Mouse (Mus musculus) embryonic facial prominence, embryonic 13.5 days (tissue): ENCODE data around the gene Macf1. TPM values are rescaled to one million over a fixed set of nuclear protein-coding genes. Genes with fewer than 3 reads are reported as not detected.
"Not testable (repeated sequence)": the region's sequence is repeated elsewhere in the genome, so short reads cannot be mapped to it uniquely, and the experiment has no call there.

ENCODE experiments used
- ATAC-seq: fragments of 200-750 bp; cut with Nextera tagmentation; 2 replicates; pipeline ENCODE4 v1.8.0; 2017; ENCODE audit warnings: low read depth; ENCODE audit not compliant: insufficient number of reproducible peaks, insufficient read depth, low FRiP score, low TSS enrichment
- H3K27ac ChIP-seq: fragments of 300-500 bp; sonication (generic); 2 replicates; pipeline ENCODE4 v1.5.1; 2015; ENCODE audit warnings: moderate library complexity, mild to moderate bottlenecking, inconsistent platforms
- H3K27me3 ChIP-seq: fragments of 300-500 bp; sonication (generic); 2 replicates; pipeline ENCODE4 v1.6.1; 2015; ENCODE audit warnings: mild to moderate bottlenecking, inconsistent platforms
- H3K36me3 ChIP-seq: fragments of 300-500 bp; sonication (generic); 2 replicates; pipeline ENCODE4 v1.6.1; 2015; ENCODE audit warnings: mild to moderate bottlenecking, inconsistent platforms
- H3K4me1 ChIP-seq: fragments of 300-500 bp; sonication (generic); 2 replicates; pipeline ENCODE4 v1.6.1; 2015; ENCODE audit warnings: inconsistent platforms
- H3K4me2 ChIP-seq: fragments of 300-500 bp; sonication (generic); 2 replicates; pipeline ENCODE4 v1.6.1; 2015; ENCODE audit warnings: moderate library complexity, mild to moderate bottlenecking, inconsistent platforms
- H3K4me3 ChIP-seq: fragments of 300-500 bp; sonication (generic); 2 replicates; pipeline ENCODE4 v1.5.1; 2015; ENCODE audit warnings: mild to moderate bottlenecking, inconsistent platforms
- H3K9ac ChIP-seq: fragments of 300-500 bp; sonication (generic); 2 replicates; pipeline ENCODE4 v1.6.1; 2015; ENCODE audit warnings: mild to moderate bottlenecking, inconsistent platforms
- H3K9me3 ChIP-seq: fragments of 300-500 bp; sonication (generic); 2 replicates; pipeline ENCODE4 v1.6.1; 2016; ENCODE audit warnings: inconsistent platforms
- WGBS: fragments of 180-500 bp; shearing (Covaris S2); methylation state at CpG from one replicate; pipeline ENCODE4 v1.1.7; 2015; ENCODE audit warnings: mixed read lengths; 5-methylcytosine and 5-hydroxymethylcytosine counted together
- polyA plus RNA-seq: library from polyadenylated mRNA; unstranded; fragments of >200 nt; fragmentation: Nextera tagmentation; extraction: Ambion mirVana; gene quantifications from 2 replicates; pipeline ENCODE4 v1.2.1, GENCODE M21; 2015

Macf1 gene
- polyA plus RNA-seq, 1 experiment from 2014 or later = 46.3 TPM

DNA sequence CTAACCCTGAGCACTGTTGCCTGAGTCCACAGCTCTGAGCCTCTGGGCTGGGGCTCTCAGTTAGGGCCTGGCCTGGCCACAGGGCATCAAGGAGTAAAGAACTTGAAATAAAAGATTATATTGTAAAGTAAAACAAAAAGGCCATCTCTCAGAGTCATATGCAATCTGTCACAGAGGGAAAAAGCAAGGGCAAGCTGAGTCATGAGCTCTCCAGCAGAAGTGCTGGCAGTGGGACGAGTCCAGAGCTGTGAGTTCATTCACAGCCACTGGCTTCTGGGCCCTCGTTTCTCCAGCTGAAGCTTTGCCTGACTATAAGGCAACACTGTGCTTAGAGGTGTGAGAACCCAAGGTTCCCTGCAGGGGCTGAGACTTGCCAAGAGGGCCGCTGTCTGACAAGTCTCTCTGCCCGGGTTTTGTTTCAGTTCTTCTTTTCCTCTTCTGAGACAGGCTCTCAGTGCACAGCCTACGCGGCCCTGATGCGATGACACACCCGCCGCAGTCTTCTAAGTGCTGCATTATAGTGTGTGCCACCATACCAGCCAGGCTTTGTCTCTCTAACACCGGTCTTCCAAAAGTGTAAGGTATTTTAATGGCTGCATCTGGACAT, 330.8 kb downstream of the Macf1 start:
- H3K36me3 ChIP-seq = peaks cover 83% of the 10 kb centered on the region
- H3K4me2 ChIP-seq = no peak overlapping the region
- ATAC-seq = no peak
- no peaks in the 10 kb centered on the region for H3K9me3 ChIP-seq
- no peak overlapping the region for H3K4me3 ChIP-seq
- H3K27ac ChIP-seq = no peak overlapping the region
- no peaks in the 10 kb centered on the region for H3K27me3 ChIP-seq
- H3K4me1 ChIP-seq = no peaks in the 10 kb centered on the region
- no peak overlapping the region for H3K9ac ChIP-seq
- WGBS = 89% methylated on average over 10 of the region's 10 CpGs

DNA sequence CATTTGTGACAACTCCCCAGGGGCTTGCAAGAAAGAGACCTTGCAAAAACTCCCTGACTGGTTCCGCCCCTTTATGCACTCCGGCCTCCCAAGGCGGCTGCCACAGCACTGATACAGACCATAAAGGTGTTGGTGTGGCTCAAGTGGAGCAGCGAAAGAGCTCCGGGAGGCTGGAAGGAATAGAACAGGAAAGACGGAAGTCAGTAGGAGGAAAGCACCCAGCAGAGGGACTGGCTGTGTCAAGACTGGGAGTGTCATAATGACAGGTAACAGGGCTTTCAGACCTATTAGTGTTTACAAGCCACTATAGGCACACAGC, 340.7 kb downstream of the Macf1 start:
- no peaks in the 10 kb centered on the region for H3K9me3 ChIP-seq
- WGBS = 12% methylated on average over 6 of the region's 6 CpGs
- H3K4me2 ChIP-seq = peak overlapping the region; percentile 88
- no peak overlapping the region for H3K27ac ChIP-seq
- 0 out of 2 replicates have a peak, but pooled peaks cover 5% of the 10 kb centered on the region for H3K36me3 ChIP-seq
- ATAC-seq = no peak
- peaks cover 58% of the 10 kb centered on the region for H3K27me3 ChIP-seq
- peak overlapping the region; percentile 53 for H3K4me3 ChIP-seq
- H3K4me1 ChIP-seq = peaks cover 16% of the 10 kb centered on the region
- H3K9ac ChIP-seq = peak overlapping the region; percentile 60; the same call in 1 of the 2 replicates

DNA sequence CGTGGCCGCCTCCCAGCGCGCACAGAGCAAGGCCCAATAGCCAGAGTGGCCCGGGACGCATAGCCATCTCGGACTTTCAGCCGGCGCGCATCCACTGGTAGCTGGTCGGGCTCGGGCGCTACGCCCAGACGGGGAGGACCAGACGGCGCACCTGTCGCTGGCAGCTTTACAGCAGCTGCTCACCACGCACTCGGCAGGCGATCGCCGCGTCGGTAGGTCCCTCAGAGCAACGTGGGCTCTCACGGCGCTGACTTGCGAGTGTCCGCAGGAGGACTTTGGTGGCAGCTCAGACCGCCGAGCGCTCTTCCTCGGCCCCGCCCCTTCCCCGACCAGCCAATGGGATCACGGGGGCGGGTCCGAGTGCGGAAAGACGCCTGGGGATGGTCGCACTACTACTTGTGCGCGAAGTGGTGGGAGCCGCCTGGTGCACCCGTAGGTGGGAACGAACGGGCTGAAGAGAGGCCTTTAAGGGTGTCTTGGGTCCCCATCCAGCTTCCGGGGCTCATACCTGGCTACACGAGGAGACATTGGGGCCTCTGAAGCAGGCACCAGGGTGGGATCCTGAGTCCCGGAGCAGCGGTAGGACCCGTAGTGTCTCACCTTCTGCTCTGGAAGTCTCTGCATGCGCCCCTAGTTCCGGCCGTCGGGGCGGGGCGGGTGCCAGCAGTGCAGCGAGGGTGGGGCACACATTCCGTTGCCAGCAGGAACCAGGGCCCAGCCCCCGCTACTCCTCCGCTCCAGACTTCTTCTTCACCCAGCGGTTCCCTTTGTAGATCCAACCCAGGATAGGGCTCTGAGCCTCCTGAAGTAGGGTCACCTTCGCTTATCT, 341.3 kb downstream of the Macf1 start, which contains the start of gene Bmp8a:
TSS of gene Bmp8a (minus strand) at position 611 of the 829 bp plus-strand sequence.
- peak within 1 kb of the TSS; percentile 60 for H3K9ac ChIP-seq
- H3K9me3 ChIP-seq = no peaks in the 10 kb centered on the region
- under 1% methylated on average over 65 of the region's 65 CpGs for WGBS
- no peak within 1 kb of the TSS for H3K27ac ChIP-seq
- H3K36me3 ChIP-seq = no peaks in the 10 kb centered on the region
- H3K4me1 ChIP-seq = peaks cover 16% of the 10 kb centered on the region
- peak within 1 kb of the TSS; percentile 53 for H3K4me3 ChIP-seq
- peaks cover 59% of the 10 kb centered on the region for H3K27me3 ChIP-seq
- ATAC-seq = peak; percentile 69
- peak within 1 kb of the TSS; percentile 88 for H3K4me2 ChIP-seq

DNA sequence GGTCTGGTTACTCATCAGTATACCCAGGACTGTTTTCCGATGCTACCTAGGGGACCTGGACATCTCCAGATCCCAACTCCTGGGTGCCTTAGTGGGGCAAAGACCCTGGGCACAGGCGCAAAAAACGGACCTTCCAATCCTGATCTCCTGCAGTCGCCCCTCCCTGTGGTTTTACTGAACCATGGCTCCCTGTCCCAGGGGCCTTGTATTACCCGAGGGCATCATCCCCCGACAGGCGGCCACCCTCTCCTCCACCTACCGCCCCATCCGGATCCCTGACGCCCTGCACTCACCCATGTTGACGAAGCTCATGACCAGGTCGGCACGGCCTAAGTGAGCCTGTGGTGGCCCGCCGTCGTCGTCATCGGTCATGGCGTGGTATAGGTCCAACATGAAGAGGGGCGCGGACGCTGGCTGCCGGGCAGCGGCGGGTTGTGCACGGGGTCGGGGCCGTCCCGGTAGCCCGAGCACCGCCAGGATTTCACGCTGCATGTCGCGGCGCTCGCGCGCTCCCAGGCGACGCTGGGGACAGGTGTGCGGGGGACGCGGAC, 342.0 kb downstream of the Macf1 start:
- WGBS = 3% methylated on average over 43 of the region's 43 CpGs
- peaks cover 16% of the 10 kb centered on the region for H3K4me1 ChIP-seq
- peak overlapping the region; percentile 53 for H3K4me3 ChIP-seq
- no peaks in the 10 kb centered on the region for H3K36me3 ChIP-seq
- H3K9me3 ChIP-seq = no peaks in the 10 kb centered on the region
- H3K27me3 ChIP-seq = peaks cover 59% of the 10 kb centered on the region
- no peak overlapping the region for H3K27ac ChIP-seq
- peak overlapping the region; percentile 60 for H3K9ac ChIP-seq
- no peak for ATAC-seq
- H3K4me2 ChIP-seq = peak overlapping the region; percentile 88

DNA sequence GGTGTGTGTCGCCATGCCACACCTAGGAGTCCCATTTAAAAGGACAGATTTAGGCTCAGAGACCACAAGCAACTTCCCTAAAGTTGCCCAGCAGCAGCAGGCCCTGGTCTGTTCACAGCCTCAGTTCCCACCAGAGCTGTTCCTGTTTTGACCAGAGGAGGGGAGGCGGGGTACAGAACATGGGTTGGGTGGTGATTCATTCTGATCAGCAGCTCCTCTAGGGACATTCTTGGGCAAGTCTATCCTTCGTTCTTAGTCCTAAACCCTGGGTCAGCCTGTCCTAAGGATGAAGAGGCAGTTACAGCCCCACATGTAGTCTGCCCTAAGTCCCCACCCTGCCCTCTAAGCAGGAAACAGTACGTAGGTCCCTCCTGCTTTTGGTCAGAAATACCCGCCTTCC, 343.9 kb downstream of the Macf1 start:
- H3K4me2 ChIP-seq = no peak overlapping the region
- ATAC-seq = no peak
- WGBS = 60% methylated on average over 5 of the region's 5 CpGs
- no peaks in the 10 kb centered on the region for H3K9me3 ChIP-seq
- no peaks in the 10 kb centered on the region for H3K36me3 ChIP-seq
- H3K4me3 ChIP-seq = no peak overlapping the region
- peaks cover 65% of the 10 kb centered on the region for H3K27me3 ChIP-seq
- H3K9ac ChIP-seq = no peak overlapping the region
- H3K27ac ChIP-seq = no peak overlapping the region
- H3K4me1 ChIP-seq = peaks cover 16% of the 10 kb centered on the region

DNA sequence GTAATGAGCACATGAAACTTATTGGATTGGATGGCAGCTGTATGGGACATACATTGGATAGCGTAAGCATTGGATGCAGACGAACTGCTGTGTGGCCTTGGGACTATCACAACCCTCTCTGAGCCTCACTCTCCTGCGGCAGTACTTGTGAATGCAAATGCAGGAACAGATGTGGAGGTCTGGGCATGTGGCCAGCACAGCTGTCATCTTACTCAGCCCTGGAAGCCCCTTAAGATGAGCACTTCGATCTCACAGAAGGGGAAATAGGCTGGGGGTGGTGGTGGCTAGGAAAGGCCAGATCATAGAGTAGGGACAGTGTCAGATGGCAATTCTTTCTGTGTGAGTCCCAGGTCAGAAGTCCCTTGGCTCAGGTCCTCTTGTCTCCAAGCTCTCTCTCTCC, 346.5 kb downstream of the Macf1 start:
- no peak overlapping the region for H3K9ac ChIP-seq
- peaks cover 7% of the 10 kb centered on the region for H3K4me1 ChIP-seq
- peaks cover 43% of the 10 kb centered on the region for H3K27me3 ChIP-seq
- 64% methylated on average over 4 of the region's 4 CpGs for WGBS
- no peak overlapping the region for H3K4me3 ChIP-seq
- no peak overlapping the region for H3K27ac ChIP-seq
- no peak for ATAC-seq
- no peaks in the 10 kb centered on the region for H3K36me3 ChIP-seq
- no peak overlapping the region for H3K4me2 ChIP-seq
- H3K9me3 ChIP-seq = 0 out of 2 replicates have a peak, but pooled peaks cover 3% of the 10 kb centered on the region

DNA sequence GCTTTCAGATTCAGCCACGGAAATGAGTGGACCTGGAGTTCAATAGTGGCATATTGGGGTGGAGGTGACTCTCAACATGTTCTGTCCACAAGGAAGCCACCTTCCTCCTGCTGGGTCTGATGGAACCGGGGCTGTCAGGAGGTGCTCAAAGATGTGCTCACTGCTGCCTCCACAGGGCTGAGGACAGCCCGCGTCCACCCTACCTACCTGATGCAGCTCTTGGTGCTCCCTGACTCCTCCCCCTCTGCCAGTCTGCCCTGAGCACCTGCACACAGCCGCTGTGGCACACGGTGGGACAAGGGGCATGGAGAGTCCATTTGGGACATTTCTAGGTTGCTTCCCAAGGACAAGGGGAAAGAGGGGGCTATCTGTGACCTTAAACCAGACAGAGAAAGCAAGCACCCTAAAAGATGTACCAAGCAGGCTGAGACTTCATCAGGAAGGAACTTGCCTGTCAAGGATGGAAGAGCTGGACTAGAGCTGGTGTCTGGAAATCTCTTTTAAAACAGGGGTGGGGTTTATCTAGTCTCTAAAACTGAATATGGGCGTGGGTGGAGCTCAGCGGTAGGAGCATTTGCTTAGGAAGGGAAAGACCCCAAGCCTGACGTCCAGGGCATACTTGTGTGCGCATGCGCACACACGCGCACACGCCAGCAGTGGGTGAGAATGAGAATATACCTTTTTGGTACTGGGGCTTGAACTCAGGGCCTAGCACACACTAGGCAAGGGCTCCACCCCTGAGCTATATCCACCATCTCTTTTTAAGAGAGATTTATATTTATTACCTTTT, 348.2 kb downstream of the Macf1 start:
- WGBS = 69% methylated on average over 14 of the region's 14 CpGs
- H3K4me2 ChIP-seq = no peak overlapping the region
- H3K27me3 ChIP-seq = peaks cover 26% of the 10 kb centered on the region
- H3K4me3 ChIP-seq = no peak overlapping the region
- 0 out of 2 replicates have a peak, but pooled peaks cover 3% of the 10 kb centered on the region for H3K9me3 ChIP-seq
- no peak overlapping the region for H3K27ac ChIP-seq
- no peaks in the 10 kb centered on the region; the same call in 1 of the 2 replicates for H3K4me1 ChIP-seq
- no peaks in the 10 kb centered on the region for H3K36me3 ChIP-seq
- no peak for ATAC-seq
- no peak overlapping the region for H3K9ac ChIP-seq

DNA sequence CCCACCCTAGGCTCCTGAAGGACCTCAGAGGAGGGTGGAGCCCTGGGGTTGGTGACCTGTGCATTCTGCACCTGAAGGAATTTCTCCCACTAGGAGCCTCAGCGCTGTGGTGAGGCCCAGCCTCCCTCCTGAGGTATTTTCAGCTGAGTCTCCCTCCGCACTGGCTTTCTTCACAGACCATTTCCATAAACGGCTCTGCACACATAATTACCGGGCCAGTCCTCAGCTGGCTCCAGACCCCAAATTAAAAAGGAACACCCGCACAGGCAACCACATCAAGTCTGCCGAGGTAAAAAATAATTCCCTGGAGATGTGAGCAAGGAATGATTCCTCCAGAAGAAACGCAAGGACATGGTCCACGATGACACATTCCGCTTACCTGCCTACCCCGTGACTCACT, 348.9 kb downstream of the Macf1 start:
- H3K36me3 ChIP-seq, H3K9ac ChIP-seq, H3K4me2 ChIP-seq, H3K4me3 ChIP-seq, H3K27ac ChIP-seq, H3K9me3 ChIP-seq, ATAC-seq, H3K4me1 ChIP-seq: not testable (repeated sequence)
- peaks cover 18% of the 10 kb centered on the region for H3K27me3 ChIP-seq
- WGBS = 65% methylated on average over 10 of the region's 10 CpGs

DNA sequence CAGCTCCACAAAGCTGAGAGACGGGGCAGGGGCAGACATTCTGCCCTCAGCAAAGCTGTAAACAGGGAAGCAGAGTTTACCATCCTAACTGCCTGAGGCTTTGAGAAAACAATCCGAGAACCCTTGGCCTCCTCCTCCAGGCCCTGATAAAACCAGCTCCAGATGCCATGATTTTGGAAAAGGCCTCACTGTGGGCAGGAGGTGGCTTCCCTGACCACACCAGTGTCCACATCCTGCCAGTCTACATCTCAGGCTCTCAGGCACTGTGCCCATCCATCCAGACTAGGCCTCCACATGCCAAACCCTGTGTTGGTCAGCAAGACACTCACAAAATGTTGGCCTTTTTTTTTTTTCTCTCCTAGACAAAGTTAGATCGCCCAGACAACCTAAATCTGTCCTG, 350.0 kb downstream of the Macf1 start:
- peaks cover 14% of the 10 kb centered on the region; the same call in 1 of the 2 replicates for H3K27me3 ChIP-seq
- H3K4me2 ChIP-seq = no peak overlapping the region
- no peak overlapping the region for H3K4me3 ChIP-seq
- WGBS = 53% methylated on average over 3 of the region's 3 CpGs
- H3K9ac ChIP-seq = no peak overlapping the region
- H3K9me3 ChIP-seq = 0 out of 2 replicates have a peak, but pooled peaks cover 3% of the 10 kb centered on the region
- ATAC-seq = no peak
- H3K4me1 ChIP-seq = no peaks in the 10 kb centered on the region; the same call in 1 of the 2 replicates
- H3K36me3 ChIP-seq = no peaks in the 10 kb centered on the region
- H3K27ac ChIP-seq = no peak overlapping the region

DNA sequence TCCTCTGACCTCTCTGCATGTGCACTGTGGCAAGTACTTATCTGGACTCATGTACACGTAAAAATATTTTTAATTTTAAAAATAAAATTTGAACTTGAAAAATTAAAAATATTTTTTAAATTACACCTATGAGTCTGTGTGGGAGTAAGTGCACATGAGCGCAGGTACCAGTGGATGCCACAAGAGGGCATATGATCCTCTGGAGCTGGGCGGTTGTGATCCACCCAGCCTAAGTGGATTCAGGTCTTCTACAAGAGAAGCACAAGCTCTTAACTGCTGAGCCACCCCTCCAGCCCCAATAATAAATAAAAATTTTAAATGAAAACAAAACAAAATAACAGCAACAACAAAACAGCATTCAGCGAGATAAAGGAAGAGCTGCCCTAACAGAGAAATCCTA, 351.0 kb downstream of the Macf1 start:
- WGBS = 95% methylated on average over 4 of the region's 4 CpGs

DNA sequence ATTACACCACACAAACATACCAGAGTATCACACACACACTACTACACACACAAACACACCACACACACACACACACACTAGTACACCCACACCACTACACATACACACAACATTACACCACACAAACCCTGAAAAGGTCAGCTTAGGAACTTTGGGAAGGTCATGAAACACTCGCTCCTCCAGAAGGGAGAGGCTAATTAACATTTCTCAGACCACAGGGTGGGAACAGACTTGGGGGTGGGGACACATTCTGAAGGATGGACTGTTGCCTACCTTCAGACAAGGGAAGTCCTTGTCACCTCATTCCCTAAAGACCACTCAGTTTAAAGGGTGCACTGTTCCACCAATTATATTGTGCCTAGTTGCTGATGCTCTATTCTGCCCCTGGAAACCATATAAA, 352.2 kb downstream of the Macf1 start:
- WGBS = 71% methylated on average over 1 of the region's 1 CpGs
- ATAC-seq = not testable (repeated sequence)

More for the DNA sequence above, 351.0 kb downstream of the Macf1 start:
- H3K4me3 ChIP-seq = no peak overlapping the region
- H3K9ac ChIP-seq = no peak overlapping the region
- no peaks in the 10 kb centered on the region for H3K36me3 ChIP-seq
- H3K4me1 ChIP-seq = no peaks in the 10 kb centered on the region; the same call in 1 of the 2 replicates
- H3K9me3 ChIP-seq = 0 out of 2 replicates have a peak, but pooled peaks cover 3% of the 10 kb centered on the region
- peaks cover 9% of the 10 kb centered on the region; the same call in 1 of the 2 replicates for H3K27me3 ChIP-seq
- H3K27ac ChIP-seq = no peak overlapping the region
- ATAC-seq = no peak
- no peak overlapping the region for H3K4me2 ChIP-seq

More for the DNA sequence above, 352.2 kb downstream of the Macf1 start:
- not testable (repeated sequence) for H3K4me2 ChIP-seq, H3K4me1 ChIP-seq, H3K27ac ChIP-seq, H3K27me3 ChIP-seq, H3K9me3 ChIP-seq, H3K4me3 ChIP-seq, H3K9ac ChIP-seq, H3K36me3 ChIP-seq
